Mouse (Mus musculus): ENCODE results near the gene Aqp2. TPM values are rescaled to one million over a fixed set of nuclear protein-coding genes. Genes with fewer than 3 reads are reported as not detected.

Gene Aqp2
- polyA plus RNA-seq, 1 experiment from 2014 or later, result not detected

DNA sequence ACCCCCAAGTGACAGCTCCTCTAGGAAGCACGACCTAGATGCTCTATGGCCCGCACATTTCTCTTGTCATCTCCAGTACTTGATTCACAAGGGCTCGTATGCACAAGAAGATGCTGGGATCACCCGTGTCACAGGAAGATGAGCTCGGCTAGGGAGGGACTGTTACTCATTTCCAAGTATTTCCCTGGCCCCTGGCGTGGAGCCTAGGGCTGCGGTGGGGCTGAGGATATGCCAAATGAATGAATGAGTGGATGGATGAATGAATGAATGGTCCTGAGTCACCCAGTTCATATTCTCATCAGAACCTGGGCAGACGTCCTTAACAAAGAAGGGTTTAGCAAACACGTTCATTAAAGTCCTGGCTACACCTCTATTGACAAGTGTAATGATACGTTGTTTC lies 18.6 kb upstream of the Aqp2 start:
- H3K36me3 ChIP-seq (ENCODE audit: control insufficient read depth, insufficient read depth, low read length), result no peaks in the 10 kb centered on the region
- no peak overlapping the region for H3K27ac ChIP-seq (replicated peaks)
- H3K27me3 ChIP-seq (ENCODE audit: control insufficient read depth, insufficient read depth, low read length), result no peaks in the 10 kb centered on the region
- H3K9ac ChIP-seq (ENCODE audit: low read length), result no peak overlapping the region
- no peak for DNase-seq (ENCODE audit: low spot score)
- no peak for TF ChIP-seq CTCF (IDR thresholded peaks at IDR 0.05; ENCODE audit: low read depth)
- TF ChIP-seq EP300 (optimal IDR thresholded peaks at IDR 0.05), result no peak
- 56% methylated on average over 10 of the region's 10 CpGs for WGBS
- ATAC-seq (ENCODE audit: low FRiP score, low TSS enrichment), result no peak
- H3K4me3 ChIP-seq (ENCODE audit: low read depth, low read length), result no peak overlapping the region
- no peaks in the 10 kb centered on the region for H3K9me3 ChIP-seq (ENCODE audit: control insufficient read depth, low read length)
- H3K4me2 ChIP-seq (replicated peaks; ENCODE audit: low read depth), result no peak overlapping the region
- H3K4me1 ChIP-seq (replicated peaks; ENCODE audit: control insufficient read depth, insufficient read depth), result no peaks in the 10 kb centered on the region

DNA sequence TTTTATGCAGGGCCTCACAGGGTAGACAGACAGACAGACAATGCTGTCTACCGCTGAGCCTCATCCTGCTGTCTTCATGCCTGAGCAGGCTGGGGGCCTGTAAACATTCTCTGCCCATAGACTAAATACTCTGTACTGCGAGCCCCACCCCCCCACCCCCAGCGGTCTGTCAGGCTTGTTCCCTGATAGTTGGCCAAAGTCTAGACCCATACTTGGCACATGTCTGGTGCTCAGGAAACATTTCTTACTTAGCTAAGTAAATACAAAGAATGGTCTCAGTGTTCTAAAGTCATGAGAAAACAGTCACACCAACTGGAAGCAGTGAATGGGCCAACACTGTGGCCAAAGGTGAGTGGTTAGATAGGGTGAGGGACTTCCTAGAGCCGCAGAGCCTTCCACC lies 11.5 kb upstream of the Aqp2 start:
- Histone ChIP-seq H3K4me1 (replicated peaks; ENCODE audit: control insufficient read depth, insufficient read depth) (no peaks in the 10 kb centered on the region), H3K9ac (ENCODE audit: low read length) (no peak overlapping the region), H3K36me3 (ENCODE audit: control insufficient read depth, insufficient read depth, low read length) (no peaks in the 10 kb centered on the region), H3K9me3 (ENCODE audit: control insufficient read depth, low read length) (no peaks in the 10 kb centered on the region), H3K27me3 (ENCODE audit: control insufficient read depth, insufficient read depth, low read length) (no peaks in the 10 kb centered on the region), H3K4me3 (ENCODE audit: low read depth, low read length) (no peak overlapping the region), H3K27ac (replicated peaks) (no peak overlapping the region), H3K4me2 (replicated peaks; ENCODE audit: low read depth) (no peak overlapping the region)
- DNase-seq (ENCODE audit: low spot score), result no peak
- TF ChIP-seq CTCF (IDR thresholded peaks at IDR 0.05; ENCODE audit: low read depth), result no peak
- no peak for TF ChIP-seq EP300 (optimal IDR thresholded peaks at IDR 0.05)
- 52% methylated on average over 4 of the region's 4 CpGs for WGBS
- ATAC-seq (ENCODE audit: low FRiP score, low TSS enrichment), result peak; percentile 21; the same call in 1 of the 2 replicates

DNA sequence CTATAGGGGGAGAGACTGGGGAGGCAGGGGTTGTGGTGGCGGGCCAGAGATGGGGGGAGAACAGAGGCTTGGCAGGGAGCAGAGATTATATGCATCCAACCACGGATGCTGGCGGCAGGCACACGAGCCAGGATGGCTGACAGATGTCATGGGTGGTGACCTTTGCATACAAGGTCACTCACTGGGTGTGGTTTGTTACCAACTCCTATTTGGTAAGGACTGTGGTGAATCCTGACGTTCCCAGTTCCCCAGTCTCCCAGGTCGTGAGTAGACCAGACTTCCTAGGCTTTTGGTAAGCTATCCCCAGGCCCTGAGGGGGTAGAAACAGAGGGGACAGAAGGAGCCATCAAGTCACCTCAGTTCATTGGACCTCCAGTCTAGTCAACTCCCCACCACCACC lies 10.2 kb upstream of the Aqp2 start:
- no peak overlapping the region for H3K27ac ChIP-seq (replicated peaks)
- H3K36me3 ChIP-seq (ENCODE audit: control insufficient read depth, insufficient read depth, low read length), result no peaks in the 10 kb centered on the region
- DNase-seq (ENCODE audit: low spot score) (no peak), ATAC-seq (ENCODE audit: low FRiP score, low TSS enrichment) (no peak)
- no peaks in the 10 kb centered on the region for H3K4me1 ChIP-seq (replicated peaks; ENCODE audit: control insufficient read depth, insufficient read depth)
- H3K27me3 ChIP-seq (ENCODE audit: control insufficient read depth, insufficient read depth, low read length), result no peaks in the 10 kb centered on the region
- TF ChIP-seq CTCF (IDR thresholded peaks at IDR 0.05; ENCODE audit: low read depth) (no peak), EP300 (optimal IDR thresholded peaks at IDR 0.05) (no peak)
- no peak overlapping the region for H3K9ac ChIP-seq (ENCODE audit: low read length)
- no peaks in the 10 kb centered on the region for H3K9me3 ChIP-seq (ENCODE audit: control insufficient read depth, low read length)
- H3K4me3 ChIP-seq (ENCODE audit: low read depth, low read length), result no peak overlapping the region
- H3K4me2 ChIP-seq (replicated peaks; ENCODE audit: low read depth), result no peak overlapping the region
- 66% methylated on average over 6 of the region's 6 CpGs for whole genome bisulfite sequencing

DNA sequence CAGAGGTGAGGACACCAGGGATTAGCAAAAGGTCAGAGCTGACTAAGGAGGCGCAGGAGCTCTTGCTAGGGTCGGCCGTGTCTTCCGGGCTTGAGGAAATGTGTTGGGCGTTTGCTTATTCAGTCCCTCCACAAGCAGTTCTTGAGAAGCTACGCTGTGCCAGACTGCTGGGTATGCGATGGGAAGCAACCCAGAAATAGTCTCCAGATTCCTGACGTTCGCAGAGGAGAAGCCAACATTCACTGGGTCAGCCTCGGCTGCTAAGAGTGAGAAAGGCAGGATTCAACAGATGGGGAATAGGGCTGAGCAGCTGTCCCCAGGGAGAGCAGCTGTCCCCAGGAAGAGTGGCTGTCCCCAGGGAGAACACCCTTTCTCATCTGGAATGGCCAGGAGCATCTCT lies 9.7 kb upstream of the Aqp2 start:
- Histone ChIP-seq H3K4me1 (replicated peaks; ENCODE audit: control insufficient read depth, insufficient read depth) (no peaks in the 10 kb centered on the region), H3K27ac (replicated peaks) (no peak overlapping the region), H3K36me3 (ENCODE audit: control insufficient read depth, insufficient read depth, low read length) (no peaks in the 10 kb centered on the region), H3K9me3 (ENCODE audit: control insufficient read depth, low read length) (no peaks in the 10 kb centered on the region), H3K4me3 (ENCODE audit: low read depth, low read length) (no peak overlapping the region), H3K27me3 (ENCODE audit: control insufficient read depth, insufficient read depth, low read length) (no peaks in the 10 kb centered on the region), H3K9ac (ENCODE audit: low read length) (no peak overlapping the region), H3K4me2 (replicated peaks; ENCODE audit: low read depth) (no peak overlapping the region)
- DNase-seq (ENCODE audit: low spot score) (no peak), ATAC-seq (ENCODE audit: low FRiP score, low TSS enrichment) (no peak)
- WGBS, result 52% methylated on average over 10 of the region's 10 CpGs
- TF ChIP-seq CTCF (IDR thresholded peaks at IDR 0.05; ENCODE audit: low read depth) (no peak), EP300 (optimal IDR thresholded peaks at IDR 0.05) (no peak)

DNA sequence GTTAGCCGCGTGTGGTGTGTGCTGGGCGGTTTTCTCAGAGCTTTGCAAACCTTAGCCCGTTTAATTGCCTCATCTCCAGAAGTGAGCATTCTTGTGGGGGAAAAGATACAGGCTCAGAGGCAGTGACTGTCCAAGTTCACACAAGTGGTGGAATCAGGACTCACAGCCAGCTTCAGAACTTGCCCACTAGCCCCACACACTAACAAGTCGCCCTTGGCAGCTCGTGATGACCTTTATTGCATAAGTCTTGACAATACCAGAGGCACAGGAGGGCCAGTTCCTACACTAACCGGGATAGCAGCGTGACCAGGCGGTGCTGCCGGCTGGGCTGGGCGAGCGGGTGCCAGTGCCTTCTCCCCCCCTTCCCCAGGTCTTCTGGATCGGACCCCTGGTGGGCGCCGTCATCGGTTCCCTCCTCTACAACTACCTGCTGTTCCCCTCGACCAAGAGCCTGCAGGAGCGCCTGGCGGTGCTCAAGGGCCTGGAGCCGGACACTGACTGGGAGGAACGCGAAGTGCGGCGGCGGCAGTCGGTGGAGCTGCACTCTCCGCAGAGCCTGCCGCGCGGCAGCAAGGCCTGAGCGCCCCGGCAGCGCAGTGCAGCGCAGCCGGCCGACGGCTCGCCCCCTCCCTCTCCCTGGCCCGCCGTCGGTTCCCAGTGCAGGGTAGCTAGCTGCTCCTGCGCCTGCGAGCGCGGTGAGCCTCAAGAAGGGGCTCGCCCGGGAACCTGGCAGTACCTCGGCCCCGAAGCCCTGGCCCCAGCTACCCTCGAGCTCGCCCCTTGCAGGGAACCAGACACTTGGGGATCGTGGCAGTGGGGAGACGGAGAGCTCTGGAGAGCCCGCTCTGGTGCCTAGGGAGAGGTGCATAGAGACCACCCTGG lies 4.8 kb downstream of the Aqp2 start:
- H3K27me3 ChIP-seq (ENCODE audit: control insufficient read depth, insufficient read depth, low read length), result peaks cover 25% of the 10 kb centered on the region; the same call in 1 of the 2 replicates
- peak overlapping the region; percentile 35; the same call in 1 of the 2 replicates for H3K9ac ChIP-seq (ENCODE audit: low read length)
- WGBS, result 3% methylated on average over 49 of the region's 54 CpGs
- no peak for TF ChIP-seq EP300 (optimal IDR thresholded peaks at IDR 0.05)
- 0 out of 2 replicates have a peak, but pooled peaks have one; percentile 5 for TF ChIP-seq CTCF (IDR thresholded peaks at IDR 0.05; ENCODE audit: low read depth)
- H3K4me1 ChIP-seq (replicated peaks; ENCODE audit: control insufficient read depth, insufficient read depth), result 0 out of 2 replicates have a peak, but pooled peaks cover 3% of the 10 kb centered on the region
- ATAC-seq (ENCODE audit: low FRiP score, low TSS enrichment) (0 out of 2 replicates have a peak, but pooled peaks have one; percentile 13), DNase-seq (ENCODE audit: low spot score) (peak; percentile 52)
- H3K9me3 ChIP-seq (ENCODE audit: control insufficient read depth, low read length), result no peaks in the 10 kb centered on the region
- no peaks in the 10 kb centered on the region for H3K36me3 ChIP-seq (ENCODE audit: control insufficient read depth, insufficient read depth, low read length)
- H3K4me2 ChIP-seq (replicated peaks; ENCODE audit: low read depth), result peak overlapping the region; percentile 46
- peak overlapping the region; percentile 31 for H3K4me3 ChIP-seq (ENCODE audit: low read depth, low read length)
- H3K27ac ChIP-seq (replicated peaks), result no peak overlapping the region
